Mouse (Mus musculus) megakaryocyte, embryonic 14.5 days (primary cell): Measurements from ENCODE around the gene Slc20a1.

Experiments used
- FLI1 ChIP-seq: IDR thresholded peaks from 2 replicates; pipeline ENCODE4 v1.6.1; 2012; ENCODE audit warnings: low read length, inconsistent platforms, mixed read lengths
- GATA1 ChIP-seq: IDR thresholded peaks from 3 replicates; pipeline ENCODE4 v1.6.1; 2012; ENCODE audit warnings: mixed read lengths, low read length, inconsistent platforms, borderline replicate concordance

DNA sequence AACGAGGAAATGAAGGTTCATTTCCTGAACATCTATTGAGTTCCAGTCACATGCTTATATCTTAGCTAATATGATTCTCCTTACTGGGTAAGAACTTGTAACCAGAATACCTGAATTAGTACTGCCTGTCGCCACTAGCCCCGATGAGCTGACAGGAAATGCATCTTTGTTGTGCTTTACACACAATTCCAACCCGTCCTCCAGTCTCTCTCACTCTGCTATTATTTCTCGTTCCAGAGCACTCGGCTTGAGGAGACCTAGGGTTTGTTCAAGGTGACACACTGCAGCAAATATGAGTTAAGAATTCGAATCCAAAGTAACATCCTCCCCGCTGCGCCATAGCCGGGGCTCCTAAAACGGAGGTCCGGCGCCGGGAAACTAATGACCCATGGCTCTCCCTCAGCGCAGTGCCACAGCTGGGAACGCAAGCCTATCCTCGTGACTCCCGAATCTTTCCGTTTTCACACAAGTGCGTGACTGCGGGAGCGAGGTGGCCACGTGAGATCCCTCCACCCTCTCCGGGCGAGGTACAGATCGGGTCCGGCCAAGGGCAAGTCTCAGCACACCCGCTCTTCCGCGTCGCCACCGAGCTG, 625 bp upstream of the Slc20a1 start:
- TF ChIP-seq GATA1, result no peak
- no peak for TF ChIP-seq FLI1
